Mouse (Mus musculus) limb, embryonic 11.5 days (tissue): ENCODE data around the gene Avil. TPM values are rescaled to one million over a fixed set of nuclear protein-coding genes. Genes with fewer than 3 reads are reported as not detected.
A peak's percentile ranks its signal among the peaks of the same experiment; 100 is the strongest.

Experiments
- ATAC-seq: fragments of 200-750 bp; cut with Nextera tagmentation; 2 replicates; pipeline ENCODE4 v1.8.0; 2017; ENCODE audit warnings: low read depth; ENCODE audit not compliant: insufficient number of reproducible peaks, low FRiP score, low TSS enrichment
- DNase-seq: peaks from one replicate; pipeline ENCODE4 v3.0.0-alpha.2; 2015; ENCODE audit warnings: low spot score
- H3K27ac ChIP-seq: fragments of 300-500 bp; sonication (generic); replicated peaks from 2 replicates; pipeline ENCODE4 v1.5.1; 2014; ENCODE audit warnings: low read depth, mild to moderate bottlenecking, low read length
- H3K27me3 ChIP-seq: fragments of 300-500 bp; sonication (generic); 2 replicates; pipeline ENCODE4 v1.6.1; 2014; ENCODE audit warnings: mild to moderate bottlenecking, low read length, mixed read lengths; ENCODE audit not compliant: control insufficient read depth, insufficient read depth
- H3K36me3 ChIP-seq: fragments of 300-500 bp; sonication (generic); 2 replicates; pipeline ENCODE4 v1.6.1; 2014; ENCODE audit warnings: mild to moderate bottlenecking, low read length, moderate library complexity, mixed read lengths; ENCODE audit not compliant: control insufficient read depth, insufficient read depth
- H3K4me1 ChIP-seq: fragments of 300-500 bp; sonication (generic); 2 replicates; pipeline ENCODE4 v1.6.1; 2014; ENCODE audit warnings: low read length, mixed read lengths; ENCODE audit not compliant: control insufficient read depth, insufficient read depth
- H3K4me2 ChIP-seq: fragments of 300-500 bp; sonication (generic); 2 replicates; pipeline ENCODE4 v1.6.1; 2014; ENCODE audit warnings: low read depth, mild to moderate bottlenecking, moderate library complexity; ENCODE audit not compliant: severe bottlenecking
- H3K4me3 ChIP-seq: fragments of 300-500 bp; sonication (generic); 2 replicates; pipeline ENCODE4 v1.5.1; 2014; ENCODE audit warnings: low read depth, low read length
- H3K9ac ChIP-seq: fragments of 300-500 bp; sonication (generic); 2 replicates; pipeline ENCODE4 v1.6.1; 2014; ENCODE audit warnings: mild to moderate bottlenecking, low read length
- H3K9me3 ChIP-seq: fragments of 300-500 bp; sonication (generic); 2 replicates; pipeline ENCODE4 v1.6.1; 2016; ENCODE audit warnings: low read length; ENCODE audit not compliant: control insufficient read depth
- WGBS: fragments of 180-500 bp; shearing (Covaris S2); extraction: QIAGEN DNeasy Blood & Tissue Kit; methylation state at CpG from one replicate; pipeline ENCODE4 v1.1.7; 2014; 5-methylcytosine and 5-hydroxymethylcytosine counted together
- polyA plus RNA-seq: library from polyadenylated mRNA; unstranded; fragments of >200 nt; fragmentation: Nextera tagmentation; extraction: Ambion mirVana; gene quantifications from 2 replicates; pipeline ENCODE4 v1.2.1, GENCODE M21; 2014

Gene Avil
- polyA plus RNA-seq, 1 experiment from 2014 or later: 0.07 TPM

- H3K27me3 ChIP-seq: peaks cover 27% of the 10 kb centered on the region
- 56% methylated on average over 4 of the region's 4 CpGs for WGBS
These were observed 54.1 kb downstream of the Avil start for GRCm38 (mm10) chr10:127054646-127055045.

DNA sequence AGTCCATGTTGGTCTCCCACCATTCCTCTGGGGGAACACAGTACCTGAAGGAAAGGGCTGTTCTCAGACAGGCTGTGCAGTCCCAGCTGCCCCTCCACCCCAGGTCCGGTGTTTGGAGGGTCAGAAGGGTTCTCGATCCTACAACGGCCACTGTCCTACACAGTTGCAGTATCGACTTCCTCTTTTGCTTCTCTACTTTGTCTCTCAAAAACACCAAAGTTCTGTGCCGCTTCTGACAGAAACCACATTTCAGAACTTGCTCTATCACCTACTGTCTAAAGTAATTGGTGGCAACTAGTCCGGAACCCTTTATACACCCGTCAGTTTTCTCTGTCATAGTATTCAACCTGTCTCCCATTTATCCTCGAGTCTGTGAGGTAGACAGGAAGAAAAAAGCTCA is 54.9 kb downstream of the Avil start:
- H3K4me3 ChIP-seq: no peak overlapping the region
- no peaks in the 10 kb centered on the region for H3K9me3 ChIP-seq
- peaks cover 25% of the 10 kb centered on the region for H3K27me3 ChIP-seq
- no peaks in the 10 kb centered on the region for H3K36me3 ChIP-seq
- H3K4me2 ChIP-seq: no peak overlapping the region
- DNase-seq: no peak
- 87% methylated on average over 8 of the region's 8 CpGs for WGBS
- H3K9ac ChIP-seq: no peak overlapping the region
- no peak overlapping the region for H3K27ac ChIP-seq
- H3K4me1 ChIP-seq: peaks cover 15% of the 10 kb centered on the region
- no peak for ATAC-seq

More at GRCm38 (mm10) chr10:127054646-127055045, 54.1 kb downstream of the Avil start:
- no peak overlapping the region for H3K4me2 ChIP-seq
- peaks cover 14% of the 10 kb centered on the region for H3K4me1 ChIP-seq
- ATAC-seq: no peak
- peak; percentile 65 for DNase-seq
- no peak overlapping the region for H3K4me3 ChIP-seq
- no peaks in the 10 kb centered on the region for H3K9me3 ChIP-seq
- H3K36me3 ChIP-seq: no peaks in the 10 kb centered on the region
- no peak overlapping the region for H3K27ac ChIP-seq
- no peak overlapping the region for H3K9ac ChIP-seq

DNA sequence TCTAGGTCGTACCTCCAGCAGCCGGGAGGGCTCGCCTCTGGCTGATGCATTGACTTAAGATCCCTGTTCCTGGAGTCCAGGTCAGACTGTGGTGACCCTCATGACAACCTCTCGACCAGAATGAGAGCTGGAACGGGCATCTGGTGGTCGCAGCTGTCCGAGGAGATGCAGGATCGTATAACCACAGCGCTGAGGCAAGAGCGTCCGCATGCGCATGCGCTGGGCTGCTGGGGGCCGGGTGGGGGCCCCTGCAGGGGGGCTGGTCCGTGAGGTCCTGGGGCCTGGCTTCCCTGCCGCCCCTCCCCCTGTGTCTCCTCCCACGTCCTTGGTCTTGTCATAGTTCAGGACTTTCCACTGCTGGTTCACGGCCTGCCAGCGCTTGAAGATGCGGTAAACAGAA is 56.0 kb downstream of the Avil start:
- Histone ChIP-seq H3K4me2 (no peak overlapping the region), H3K27ac (no peak overlapping the region), H3K4me1 (peaks cover 14% of the 10 kb centered on the region), H3K27me3 (peaks cover 20% of the 10 kb centered on the region), H3K9ac (no peak overlapping the region), H3K4me3 (no peak overlapping the region), H3K36me3 (no peaks in the 10 kb centered on the region), H3K9me3 (no peaks in the 10 kb centered on the region)
- WGBS: 83% methylated on average over 20 of the region's 20 CpGs
- DNase-seq (no peak), ATAC-seq (no peak)

DNA sequence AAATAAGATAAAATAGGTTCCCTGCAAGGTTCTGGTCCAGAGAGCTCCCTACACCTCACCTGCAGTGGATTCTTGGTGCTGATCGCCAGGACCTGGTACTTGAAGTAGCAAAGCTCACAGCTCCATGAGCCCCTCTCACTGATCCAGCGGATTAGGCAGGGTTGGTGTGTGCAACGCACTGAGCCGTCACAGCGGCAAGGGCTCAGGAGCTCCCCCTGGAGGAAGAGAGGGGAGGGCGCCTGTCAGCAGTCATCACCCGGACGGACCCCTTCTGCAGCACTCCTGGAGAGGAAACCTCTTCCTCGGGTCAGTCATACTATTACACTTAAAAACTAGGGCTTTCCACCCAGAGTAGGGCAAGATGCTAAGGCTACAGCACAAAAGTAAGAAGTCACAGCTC is 57.7 kb downstream of the Avil start:
- DNase-seq (peak; percentile 90), ATAC-seq (no peak)
- no peaks in the 10 kb centered on the region for H3K9me3 ChIP-seq
- no peak overlapping the region for H3K27ac ChIP-seq
- H3K9ac ChIP-seq: no peak overlapping the region
- H3K4me3 ChIP-seq: peak overlapping the region; percentile 77; the same call in 1 of the 2 replicates
- H3K27me3 ChIP-seq: peaks cover 21% of the 10 kb centered on the region
- WGBS: under 1% methylated on average over 9 of the region's 9 CpGs
- H3K4me1 ChIP-seq: peaks cover 14% of the 10 kb centered on the region
- peak overlapping the region; percentile 96 for H3K4me2 ChIP-seq
- no peaks in the 10 kb centered on the region for H3K36me3 ChIP-seq

DNA sequence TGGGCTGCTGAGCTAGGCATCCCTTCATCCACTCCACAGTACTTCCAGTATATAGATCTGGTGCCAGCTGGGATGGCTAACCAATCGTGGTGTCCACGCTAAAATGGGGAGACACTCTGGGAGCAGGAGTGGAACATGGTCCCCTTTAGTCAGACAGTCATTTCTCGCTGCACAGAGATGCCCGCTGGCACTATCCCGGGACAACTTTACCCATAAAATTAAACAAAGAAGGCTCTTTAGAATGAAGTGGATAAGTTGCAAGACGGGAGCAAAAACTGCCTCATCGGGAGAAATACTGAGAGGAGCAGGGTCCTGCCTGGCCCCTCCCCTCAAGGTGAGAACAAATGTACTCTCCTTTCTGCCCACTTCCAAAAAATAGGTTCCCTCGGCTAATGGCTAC is 58.2 kb downstream of the Avil start:
- Histone ChIP-seq H3K27me3 (peaks cover 21% of the 10 kb centered on the region), H3K9me3 (no peaks in the 10 kb centered on the region), H3K4me3 (peak overlapping the region; percentile 77), H3K4me1 (peaks cover 14% of the 10 kb centered on the region), H3K27ac (no peak overlapping the region), H3K9ac (no peak overlapping the region), H3K4me2 (peak overlapping the region; percentile 96), H3K36me3 (no peaks in the 10 kb centered on the region)
- WGBS: 11% methylated on average over 8 of the region's 8 CpGs
- DNase-seq (no peak), ATAC-seq (no peak)

DNA sequence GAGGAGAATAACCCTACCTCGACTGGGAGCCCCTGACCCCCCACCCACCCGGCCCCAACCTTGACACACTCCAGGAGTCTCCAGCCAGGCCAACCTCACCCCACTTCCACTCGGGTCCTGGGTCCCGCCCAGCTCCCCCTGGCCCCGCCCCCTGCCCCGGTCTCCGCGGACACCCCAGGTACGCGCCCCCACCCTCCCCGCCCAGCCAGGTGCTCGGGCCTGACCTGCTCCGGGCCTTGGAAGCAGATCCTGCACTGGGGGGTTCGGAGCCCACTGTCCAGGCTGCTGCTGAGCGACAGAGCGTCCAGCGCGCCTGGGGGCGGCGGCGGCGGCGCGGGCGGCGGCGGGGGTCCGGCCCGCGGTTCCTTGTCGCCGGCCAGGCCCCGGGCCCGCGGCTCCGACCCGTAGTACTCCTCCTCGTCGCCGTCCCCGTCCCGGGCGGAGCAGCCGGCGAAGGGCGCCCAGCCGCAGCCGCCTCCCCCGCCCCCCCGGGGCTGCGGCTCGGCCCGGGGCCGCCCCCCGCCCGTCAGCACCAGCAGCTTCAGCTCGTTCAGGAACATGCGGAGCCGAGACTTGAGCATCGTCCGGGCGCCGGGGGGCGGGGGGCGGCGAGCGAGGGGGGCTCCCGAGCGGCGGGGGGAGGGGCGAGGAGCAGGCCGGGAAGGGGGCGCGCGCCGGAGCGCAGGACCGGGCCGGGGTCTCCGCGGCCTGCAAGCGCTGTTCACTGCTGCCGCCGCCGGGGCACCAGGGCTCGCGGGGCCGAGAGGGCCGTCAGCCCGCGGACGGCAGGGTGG is 58.9 kb downstream of the Avil start:
- DNase-seq (peak; percentile 49), ATAC-seq (no peak)
- H3K4me2 ChIP-seq: peak overlapping the region; percentile 96
- WGBS: 1% methylated on average over 40 of the region's 92 CpGs
- no peak overlapping the region for H3K27ac ChIP-seq
- H3K36me3 ChIP-seq: no peaks in the 10 kb centered on the region
- peaks cover 14% of the 10 kb centered on the region for H3K4me1 ChIP-seq
- peak overlapping the region; percentile 70 for H3K9ac ChIP-seq
- peak overlapping the region; percentile 77 for H3K4me3 ChIP-seq
- peaks cover 21% of the 10 kb centered on the region for H3K27me3 ChIP-seq
- no peaks in the 10 kb centered on the region for H3K9me3 ChIP-seq

- ATAC-seq (0 out of 2 replicates have a peak, but pooled peaks have one; percentile 23), DNase-seq (peak; percentile 76)
- Histone ChIP-seq H3K4me3 (peak within 1 kb of the TSS; percentile 77), H3K9me3 (no peaks in the 10 kb centered on the region), H3K27ac (no peak within 1 kb of the TSS), H3K36me3 (peaks cover 6% of the 10 kb centered on the region), H3K9ac (peak within 1 kb of the TSS; percentile 70), H3K4me2 (peak within 1 kb of the TSS; percentile 96), H3K4me1 (peaks cover 17% of the 10 kb centered on the region), H3K27me3 (peaks cover 21% of the 10 kb centered on the region)
- under 1% methylated on average over 55 of the region's 72 CpGs for WGBS
These were observed 59.7 kb downstream of the Avil start, which contains the start of gene March9 for GRCm38 (mm10) chr10:127059968-127060916. Gene March9, minus strand, starts transcription at chr10:127060184.

DNA sequence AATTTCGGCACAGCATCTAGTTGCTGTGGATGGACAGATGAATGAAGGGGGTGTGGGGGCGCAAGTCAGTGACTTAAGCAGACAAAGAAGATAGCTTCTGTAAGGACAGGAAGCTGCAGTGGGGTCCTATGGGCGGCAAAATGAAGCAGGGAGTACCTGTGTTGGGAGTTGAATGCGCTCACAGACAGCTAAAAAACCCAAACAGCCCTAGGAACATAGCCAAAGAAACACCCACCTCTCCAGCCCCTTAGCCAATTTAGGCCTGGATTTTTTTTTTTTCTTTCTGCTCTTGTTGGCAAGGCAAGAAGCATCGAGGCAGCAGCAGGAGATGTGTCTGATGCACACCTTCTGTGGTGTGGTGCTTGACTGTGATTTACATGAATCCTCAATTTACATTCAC is 60.6 kb downstream of the Avil start:
- H3K9me3 ChIP-seq: no peaks in the 10 kb centered on the region
- no peak overlapping the region for H3K4me2 ChIP-seq
- ATAC-seq (no peak), DNase-seq (no peak)
- H3K4me3 ChIP-seq: no peak overlapping the region
- H3K27me3 ChIP-seq: peaks cover 21% of the 10 kb centered on the region
- 41% methylated on average over 5 of the region's 5 CpGs for WGBS
- peaks cover 14% of the 10 kb centered on the region for H3K36me3 ChIP-seq
- H3K9ac ChIP-seq: no peak overlapping the region
- H3K4me1 ChIP-seq: peaks cover 17% of the 10 kb centered on the region
- no peak overlapping the region for H3K27ac ChIP-seq
